Mouse (Mus musculus) forebrain, embryonic 14.5 days (tissue): ENCODE measurements around the gene Tdgf1. TPM values are rescaled to one million over a fixed set of nuclear protein-coding genes. Genes with fewer than 3 reads are reported as not detected.

ENCODE experiments used
- ATAC-seq: fragments of 200-750 bp; cut with Nextera tagmentation; 2 replicates; pipeline ENCODE4 v1.8.0; 2017; ENCODE audit warnings: mild to moderate bottlenecking, moderate library complexity
- DNase-seq: peaks from one replicate; pipeline ENCODE4 v3.0.0-alpha.2; 2015; ENCODE audit warnings: low spot score
- H3K27ac ChIP-seq: fragments of 300-500 bp; sonication (generic); 2 replicates; pipeline ENCODE4 v1.5.1; 2014; ENCODE audit warnings: low read depth, mild to moderate bottlenecking, control low read depth, low read length, moderate library complexity
- H3K27me3 ChIP-seq: fragments of 300-500 bp; sonication (generic); replicated peaks from 2 replicates; pipeline ENCODE4 v1.6.1; 2014; ENCODE audit warnings: low read length, control low read depth, mixed read lengths; ENCODE audit not compliant: control insufficient read depth, insufficient read depth
- H3K36me3 ChIP-seq: fragments of 300-500 bp; sonication (generic); 2 replicates; pipeline ENCODE4 v1.6.1; 2014; ENCODE audit warnings: low read length, control low read depth; ENCODE audit not compliant: control insufficient read depth, insufficient read depth
- H3K4me1 ChIP-seq: fragments of 300-500 bp; sonication (generic); 2 replicates; pipeline ENCODE4 v1.6.1; 2014; ENCODE audit warnings: antibody characterized with exemption, low read length, control low read depth; ENCODE audit not compliant: control insufficient read depth, insufficient read depth
- H3K4me2 ChIP-seq: fragments of 300-500 bp; sonication (generic); 2 replicates; pipeline ENCODE4 v1.6.1; 2014; ENCODE audit warnings: mild to moderate bottlenecking, control low read depth, low read length
- H3K4me3 ChIP-seq: fragments of 300-500 bp; sonication (generic); 2 replicates; pipeline ENCODE4 v1.5.1; 2014; ENCODE audit warnings: low read depth, low read length, control low read depth
- H3K9ac ChIP-seq: fragments of 300-500 bp; sonication (generic); 2 replicates; pipeline ENCODE4 v1.6.1; 2014; ENCODE audit warnings: mild to moderate bottlenecking, low read length, control low read depth, moderate library complexity
- H3K9me3 ChIP-seq: fragments of 300-500 bp; sonication (generic); replicated peaks from 2 replicates; pipeline ENCODE4 v1.6.1; 2016; ENCODE audit warnings: low read length, control low read depth, mixed read lengths; ENCODE audit not compliant: control insufficient read depth
- WGBS: fragments of 180-500 bp; shearing (Covaris S2); extraction: QIAGEN DNeasy Blood & Tissue Kit; methylation state at CpG from one replicate; pipeline ENCODE4 v1.1.7; 2014; 5-methylcytosine and 5-hydroxymethylcytosine counted together
- polyA plus RNA-seq: library from polyadenylated mRNA; unstranded; fragments of >200 nt; fragmentation: Nextera tagmentation; extraction: Ambion mirVana; gene quantifications from 2 replicates; pipeline ENCODE4 v1.2.1, GENCODE M21; 2014

Tdgf1 gene
- polyA plus RNA-seq, 1 experiment from 2014 or later = not detected

DNA sequence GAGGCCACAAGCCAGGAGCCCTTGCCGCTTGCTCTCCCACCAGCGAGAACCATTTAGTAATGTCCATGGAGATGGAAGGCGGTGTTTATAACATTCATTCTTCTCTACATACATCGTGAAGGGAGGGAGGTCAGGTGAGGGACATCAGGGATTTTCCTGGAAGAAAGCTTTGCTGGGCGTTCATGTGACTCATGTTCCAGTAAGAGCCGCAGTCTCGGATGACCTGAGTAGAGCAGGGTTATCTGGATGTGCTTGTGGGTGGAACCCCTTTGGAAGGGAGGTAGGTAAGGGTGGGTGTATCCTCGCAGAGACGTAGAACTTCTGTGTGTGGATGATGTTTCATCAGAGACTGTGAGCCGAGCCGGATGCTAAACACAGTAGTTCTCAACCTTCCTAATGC, 5.4 kb upstream of the Tdgf1 start, which contains the start of gene Lrrc2:
Gene Lrrc2 (plus strand): TSS at position 149 of the 400 bp plus-strand sequence.
- 0 out of 2 replicates have a peak, but pooled peaks cover 6% of the 10 kb centered on the region for H3K4me1 ChIP-seq
- H3K27me3 ChIP-seq = peaks cover 12% of the 10 kb centered on the region; the same call in 1 of the 2 replicates
- no peak for ATAC-seq
- H3K36me3 ChIP-seq = no peaks in the 10 kb centered on the region
- no peak for DNase-seq
- no peak within 1 kb of the TSS for H3K4me2 ChIP-seq
- 92% methylated on average over 11 of the region's 11 CpGs for WGBS
- no peak within 1 kb of the TSS for H3K9ac ChIP-seq
- no peaks in the 10 kb centered on the region for H3K9me3 ChIP-seq
- H3K4me3 ChIP-seq = no peak within 1 kb of the TSS
- H3K27ac ChIP-seq = no peak within 1 kb of the TSS

DNA sequence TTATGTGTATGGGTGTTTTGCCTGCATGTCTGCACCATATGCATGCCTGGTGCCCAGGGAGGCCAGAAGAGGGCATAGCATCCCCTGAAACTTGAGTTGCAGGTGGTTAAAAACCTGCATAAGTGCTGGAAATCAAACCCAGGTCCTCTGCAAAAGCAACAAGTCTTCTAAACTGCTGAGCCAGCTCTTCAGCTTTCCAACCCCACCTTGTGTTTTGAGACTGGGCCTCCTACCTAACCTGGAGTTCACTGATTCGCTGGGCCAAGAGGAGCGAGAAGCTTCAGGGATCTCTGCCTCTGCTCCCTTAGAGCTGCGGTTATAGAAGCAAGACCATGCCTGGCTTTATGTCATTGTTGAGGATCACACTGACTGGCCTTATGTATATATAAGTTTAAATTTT, 4.2 kb upstream of the Tdgf1 start:
- ATAC-seq = no peak
- H3K4me2 ChIP-seq = no peak overlapping the region
- WGBS = 92% methylated on average over 3 of the region's 3 CpGs
- H3K4me1 ChIP-seq = 0 out of 2 replicates have a peak, but pooled peaks cover 6% of the 10 kb centered on the region
- peaks cover 9% of the 10 kb centered on the region for H3K27me3 ChIP-seq
- H3K9ac ChIP-seq = no peak overlapping the region
- H3K9me3 ChIP-seq = no peaks in the 10 kb centered on the region
- no peaks in the 10 kb centered on the region for H3K36me3 ChIP-seq
- no peak overlapping the region for H3K4me3 ChIP-seq
- H3K27ac ChIP-seq = no peak overlapping the region
- DNase-seq = no peak

DNA sequence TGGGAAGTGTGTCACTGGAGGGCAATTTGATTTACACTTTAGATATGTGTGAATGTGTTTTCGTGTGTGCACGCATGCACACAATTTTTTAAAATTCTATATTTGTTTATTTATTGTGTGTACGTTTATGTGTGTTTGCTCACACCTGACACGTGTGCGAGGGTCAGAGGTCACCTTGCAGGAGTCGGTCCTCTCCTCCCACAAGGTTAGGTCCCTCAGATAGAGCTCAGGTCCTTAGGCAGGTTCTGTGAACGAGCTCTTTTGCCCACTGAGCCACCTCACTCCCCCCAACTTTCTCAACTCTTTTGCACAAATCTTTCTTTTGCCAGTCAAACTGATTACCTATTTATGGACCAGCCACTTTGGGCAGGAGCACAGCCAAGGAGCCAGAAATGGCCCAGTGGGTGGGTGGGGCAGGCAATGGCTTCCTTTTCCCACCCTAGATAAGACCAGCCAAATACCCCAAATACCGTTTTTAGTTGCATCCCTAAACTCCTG, 2.9 kb upstream of the Tdgf1 start:
- 65% methylated on average over 8 of the region's 8 CpGs for WGBS
- ATAC-seq = no peak
- H3K27ac ChIP-seq = no peak overlapping the region
- no peaks in the 10 kb centered on the region for H3K9me3 ChIP-seq
- H3K4me2 ChIP-seq = no peak overlapping the region
- H3K36me3 ChIP-seq = no peaks in the 10 kb centered on the region
- peaks cover 16% of the 10 kb centered on the region; the same call in 1 of the 2 replicates for H3K27me3 ChIP-seq
- no peak overlapping the region for H3K9ac ChIP-seq
- no peak overlapping the region for H3K4me3 ChIP-seq
- 0 out of 2 replicates have a peak, but pooled peaks cover 6% of the 10 kb centered on the region for H3K4me1 ChIP-seq
- no peak for DNase-seq

DNA sequence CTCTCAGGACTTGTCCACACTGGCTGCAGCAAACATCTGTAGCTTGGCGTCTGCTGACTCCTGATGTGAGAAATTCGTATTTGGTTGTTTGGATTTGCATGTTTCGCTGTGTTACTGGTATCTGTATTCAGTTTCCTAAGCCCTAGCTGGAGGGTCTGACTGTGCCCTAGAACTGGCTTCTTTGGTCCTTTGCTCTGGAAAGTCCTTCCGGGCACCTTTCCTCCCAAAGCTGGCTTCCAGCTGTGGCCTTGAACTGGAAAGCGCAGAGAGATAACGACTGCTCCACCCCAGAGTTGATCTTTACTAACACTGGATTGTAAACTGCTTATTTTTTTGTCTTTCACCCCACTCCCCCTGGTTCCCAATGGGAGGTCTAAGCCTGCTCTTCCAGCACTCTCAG, 1.9 kb upstream of the Tdgf1 start:
- Histone ChIP-seq H3K9ac (no peak overlapping the region), H3K9me3 (no peaks in the 10 kb centered on the region), H3K4me2 (no peak overlapping the region), H3K27ac (no peak overlapping the region), H3K4me3 (no peak overlapping the region), H3K27me3 (peaks cover 16% of the 10 kb centered on the region; the same call in 1 of the 2 replicates), H3K36me3 (no peaks in the 10 kb centered on the region), H3K4me1 (0 out of 2 replicates have a peak, but pooled peaks cover 6% of the 10 kb centered on the region)
- WGBS = 19% methylated on average over 6 of the region's 6 CpGs
- no peak for DNase-seq
- ATAC-seq = no peak

DNA sequence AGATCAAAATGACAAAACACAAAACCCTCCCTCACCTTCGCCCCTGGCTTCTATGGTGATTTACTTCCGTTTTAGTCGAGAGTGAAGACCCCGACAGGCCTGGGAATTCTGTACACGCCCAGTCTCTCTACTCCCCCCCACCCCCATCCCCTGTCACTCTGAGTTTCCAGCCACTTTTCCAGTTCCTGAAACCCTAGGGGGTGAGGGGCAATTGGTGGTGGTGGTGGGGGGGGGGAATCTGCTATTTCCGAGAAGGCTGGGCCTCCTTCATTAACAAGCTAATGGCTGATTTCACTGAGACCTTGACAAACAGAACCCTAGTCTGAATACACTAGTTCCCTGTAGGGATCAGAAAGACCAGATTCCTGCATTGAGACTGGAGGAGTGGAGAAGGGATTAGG, 1.3 kb upstream of the Tdgf1 start:
- DNase-seq (no peak), ATAC-seq (no peak)
- Histone ChIP-seq H3K4me2 (peak overlapping the region; percentile 16; the same call in 1 of the 2 replicates), H3K9me3 (no peaks in the 10 kb centered on the region), H3K27me3 (peaks cover 16% of the 10 kb centered on the region; the same call in 1 of the 2 replicates), H3K27ac (no peak overlapping the region), H3K9ac (peak overlapping the region; percentile 17; the same call in 1 of the 2 replicates), H3K4me3 (no peak overlapping the region), H3K36me3 (no peaks in the 10 kb centered on the region), H3K4me1 (0 out of 2 replicates have a peak, but pooled peaks cover 6% of the 10 kb centered on the region)
- WGBS = 3% methylated on average over 6 of the region's 6 CpGs

DNA sequence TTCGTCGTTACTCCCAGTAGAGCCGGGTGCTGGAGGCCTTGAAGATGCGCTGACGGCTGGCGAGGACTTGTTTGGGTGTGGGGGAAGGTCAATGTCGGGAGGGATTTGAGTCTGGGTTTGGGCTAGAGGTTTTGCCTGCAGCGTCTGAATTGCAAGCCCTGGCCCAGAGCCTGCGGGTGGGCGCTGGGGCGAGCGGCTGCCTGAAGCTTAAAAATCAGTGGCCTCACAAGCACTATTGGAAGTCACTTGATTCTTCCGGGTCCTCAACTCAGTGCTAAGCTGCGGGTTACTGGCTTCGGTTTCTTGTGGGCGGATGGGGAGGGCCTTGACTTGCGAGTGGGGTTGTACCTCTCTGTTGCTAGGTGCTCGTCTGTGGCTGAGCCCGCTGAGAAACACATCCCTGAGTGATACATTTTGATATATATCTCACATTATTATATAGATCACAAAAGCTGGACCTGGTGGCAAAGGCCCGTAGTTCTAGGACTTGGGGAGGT, 638 bp upstream of the Tdgf1 start:
- no peak for ATAC-seq
- no peak overlapping the region for H3K4me3 ChIP-seq
- H3K27ac ChIP-seq = no peak overlapping the region
- peak overlapping the region; percentile 17; the same call in 1 of the 2 replicates for H3K9ac ChIP-seq
- 8% methylated on average over 20 of the region's 20 CpGs for WGBS
- DNase-seq = no peak
- H3K9me3 ChIP-seq = no peaks in the 10 kb centered on the region
- H3K27me3 ChIP-seq = peaks cover 16% of the 10 kb centered on the region; the same call in 1 of the 2 replicates
- H3K4me2 ChIP-seq = peak overlapping the region; percentile 16; the same call in 1 of the 2 replicates
- H3K36me3 ChIP-seq = no peaks in the 10 kb centered on the region
- H3K4me1 ChIP-seq = 0 out of 2 replicates have a peak, but pooled peaks cover 6% of the 10 kb centered on the region

DNA sequence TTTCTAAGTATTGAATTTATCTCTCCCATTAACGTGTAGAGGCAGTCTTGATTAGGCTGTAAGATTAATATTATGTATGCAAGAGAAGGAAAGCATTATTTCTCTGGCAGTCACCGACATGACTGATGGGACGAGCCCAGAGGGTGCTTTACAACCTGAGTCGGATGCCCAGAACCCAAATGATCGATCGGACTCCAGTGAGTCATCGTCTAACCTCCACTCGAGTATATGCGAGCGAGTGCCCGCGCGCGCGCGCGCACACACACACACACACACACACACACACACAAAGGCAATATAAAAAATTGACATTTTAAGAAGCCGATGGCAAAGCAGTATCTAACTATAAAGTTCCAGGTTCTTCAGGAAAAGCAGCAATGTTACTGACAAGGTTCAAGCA, 615 bp downstream of the Tdgf1 start:
- Histone ChIP-seq H3K27me3 (peaks cover 16% of the 10 kb centered on the region; the same call in 1 of the 2 replicates), H3K9ac (no peak overlapping the region), H3K36me3 (no peaks in the 10 kb centered on the region), H3K27ac (no peak overlapping the region), H3K4me1 (0 out of 2 replicates have a peak, but pooled peaks cover 6% of the 10 kb centered on the region), H3K4me2 (no peak overlapping the region), H3K9me3 (no peaks in the 10 kb centered on the region), H3K4me3 (no peak overlapping the region)
- no peak for DNase-seq
- 29% methylated on average over 18 of the region's 18 CpGs for WGBS
- no peak for ATAC-seq

DNA sequence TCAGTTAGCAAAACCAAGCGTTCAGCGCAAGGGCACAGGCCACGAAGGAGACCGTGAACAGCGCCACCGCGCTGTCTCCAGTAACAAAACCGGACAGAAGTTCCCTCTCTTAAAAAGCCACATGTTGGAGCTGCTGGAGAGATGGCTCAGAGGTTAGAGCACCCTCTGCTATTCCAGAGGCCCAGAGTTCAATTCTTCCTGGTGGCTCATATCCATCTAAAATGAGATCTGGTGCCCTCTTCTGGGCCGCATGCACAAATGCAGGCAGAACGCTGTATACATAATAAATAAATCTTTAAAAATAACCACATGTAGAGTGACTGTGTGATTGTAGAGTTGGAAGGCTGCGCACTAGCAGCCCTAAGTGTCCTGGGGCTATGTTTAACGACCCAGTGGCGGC, 1.7 kb downstream of the Tdgf1 start:
- no peak overlapping the region for H3K4me2 ChIP-seq
- no peak overlapping the region for H3K4me3 ChIP-seq
- no peak overlapping the region for H3K9ac ChIP-seq
- 0 out of 2 replicates have a peak, but pooled peaks cover 6% of the 10 kb centered on the region for H3K4me1 ChIP-seq
- no peak overlapping the region for H3K27ac ChIP-seq
- 34% methylated on average over 13 of the region's 13 CpGs for WGBS
- peaks cover 16% of the 10 kb centered on the region; the same call in 1 of the 2 replicates for H3K27me3 ChIP-seq
- no peaks in the 10 kb centered on the region for H3K9me3 ChIP-seq
- DNase-seq (no peak), ATAC-seq (no peak)
- no peaks in the 10 kb centered on the region for H3K36me3 ChIP-seq
